Mouse (Mus musculus) adrenal gland, postnatal 10 days (tissue): Measurements from ENCODE around the gene Rtp4. TPM values are rescaled to one million over a fixed set of nuclear protein-coding genes. Genes with fewer than 3 reads are reported as not detected.
A peak's percentile ranks its signal among the peaks of the same experiment; 100 is the strongest.

ENCODE experiments used
- DNase-seq: peaks from one replicate; pipeline ENCODE4 v3.0.0; 2021; ENCODE audit warnings: mixed read lengths
- total RNA-seq, 2 experiments: library from RNA; stranded (reverse); gene quantifications; 2 replicates each; pipeline ENCODE4 v1.2.3; 2021

Rtp4 gene
- total RNA-seq, 2 experiments from 2014 or later, result 4.6 to 7.2 TPM

DNA sequence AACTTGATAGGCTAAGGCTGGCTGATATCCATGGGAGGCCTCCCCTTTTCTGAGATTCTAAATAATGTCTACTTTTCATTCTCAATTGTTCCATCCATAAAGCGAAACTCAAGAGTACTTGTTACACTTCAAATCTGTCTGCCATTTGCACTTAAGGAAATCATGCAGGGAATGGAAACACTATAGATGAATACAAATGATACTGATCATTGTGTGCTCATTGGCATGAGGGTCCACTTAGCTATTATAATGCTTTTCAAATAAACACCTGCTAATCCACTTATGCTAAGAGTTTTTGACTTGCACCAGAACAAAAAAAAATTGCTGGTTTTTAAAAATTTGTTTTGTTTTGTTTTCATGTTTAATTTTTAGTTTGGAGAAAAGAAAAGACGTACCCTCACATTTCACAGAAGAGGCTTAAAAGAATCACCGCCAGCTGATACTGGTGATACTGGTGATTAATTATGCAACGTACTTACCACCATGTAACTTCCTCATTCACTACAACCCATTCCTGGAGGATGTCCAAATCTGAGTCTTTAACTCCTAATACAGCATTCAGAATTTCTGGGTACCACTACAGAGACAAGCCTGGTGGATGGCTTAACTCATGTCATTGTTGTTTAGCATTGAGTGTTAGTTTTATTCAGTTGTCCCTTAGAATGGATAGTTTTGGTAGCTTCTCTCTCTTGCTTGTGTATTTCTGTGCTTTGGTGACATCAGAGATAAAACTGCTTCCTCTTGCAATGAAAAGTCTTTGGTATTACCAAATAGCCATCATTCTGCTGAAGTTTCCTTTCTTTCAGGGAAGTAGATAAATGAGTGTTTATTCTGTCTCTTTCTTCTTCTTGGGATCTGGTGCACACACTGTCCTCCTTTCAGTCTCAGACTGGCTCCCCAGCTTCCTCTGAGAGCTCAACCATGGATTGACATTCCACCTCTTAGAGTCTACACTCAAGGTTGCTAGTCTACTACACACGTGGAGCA, 71.3 kb downstream of the Rtp4 start:
- no peak for DNase-seq

- DNase-seq, result no peak
Observed at GRCm38 (mm10) chr16:23592501-23592900, 72.4 kb downstream of the Rtp4 start.

GRCm38 (mm10) chr16:23596696-23597095, 76.6 kb downstream of the Rtp4 start:
- no peak for DNase-seq

GRCm38 (mm10) chr16:23597968-23598367, 77.9 kb downstream of the Rtp4 start:
- no peak for DNase-seq

DNA sequence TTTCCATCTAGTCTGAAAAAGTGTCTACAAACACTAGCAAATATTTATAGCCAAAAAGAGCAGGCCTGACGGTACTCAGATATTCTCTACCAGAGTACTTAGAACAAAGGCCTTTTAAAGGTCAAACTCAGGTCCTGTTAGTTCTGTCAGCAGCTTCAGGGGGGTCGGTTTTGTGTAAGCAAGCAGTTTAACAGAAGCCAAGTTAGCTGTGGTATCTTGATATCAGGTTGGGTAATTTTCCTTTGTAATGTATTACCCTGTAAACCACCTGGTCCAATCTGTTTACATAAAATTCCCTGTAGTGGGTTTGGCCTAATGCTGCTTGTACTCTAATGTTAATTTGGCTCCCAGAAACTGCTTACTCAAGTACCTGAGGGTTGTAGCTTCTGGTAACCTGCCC, 86.1 kb downstream of the Rtp4 start:
- DNase-seq, result no peak

DNA sequence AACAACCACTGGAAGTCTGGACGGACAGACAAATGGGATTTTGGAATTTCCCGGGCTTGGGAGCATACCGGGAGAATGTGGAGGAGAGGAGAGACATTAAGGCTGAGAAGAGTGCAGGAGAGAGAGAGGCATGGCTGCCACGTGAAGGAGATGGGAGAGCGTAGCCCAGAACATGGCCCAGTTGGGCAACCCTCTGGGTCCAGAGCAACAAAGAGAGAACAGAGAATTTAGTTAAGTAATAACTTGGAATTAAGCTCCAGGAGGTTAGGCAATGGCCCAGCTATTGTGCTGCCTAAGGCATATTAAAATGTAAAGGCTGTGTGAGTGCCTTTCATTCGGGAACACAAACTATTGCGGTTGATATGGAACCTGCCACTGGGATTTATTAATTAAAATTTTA, 86.6 kb downstream of the Rtp4 start:
- DNase-seq, result no peak

- peak; percentile 30 for DNase-seq
Observed at GRCm38 (mm10) chr16:23607911-23608410, 87.9 kb downstream of the Rtp4 start.

GRCm38 (mm10) chr16:23609748-23610185, 89.7 kb downstream of the Rtp4 start:
- DNase-seq, result peak; percentile 44

DNA sequence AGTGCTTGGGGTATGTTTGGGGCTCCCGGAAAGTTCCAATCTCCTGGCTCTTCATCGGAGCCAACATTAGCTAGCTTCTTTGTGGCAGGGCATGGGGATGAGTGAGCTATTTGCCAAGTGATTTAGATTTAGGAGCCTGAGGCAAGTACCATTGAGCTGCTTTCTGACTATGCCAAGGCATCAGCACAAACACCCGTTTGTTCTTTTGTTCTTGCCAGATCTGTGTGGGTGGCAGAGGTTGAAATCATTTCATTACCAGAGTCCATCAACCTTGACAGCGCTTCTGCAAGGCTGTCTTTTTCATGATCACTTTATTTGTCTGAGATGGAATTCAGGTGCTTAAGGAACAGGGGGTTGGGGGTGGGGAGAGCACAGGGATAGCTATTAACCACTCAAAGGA, 104.1 kb downstream of the Rtp4 start:
- no peak for DNase-seq

GRCm38 (mm10) chr16:23631531-23631930, 111.4 kb downstream of the Rtp4 start:
- DNase-seq, result no peak

DNA sequence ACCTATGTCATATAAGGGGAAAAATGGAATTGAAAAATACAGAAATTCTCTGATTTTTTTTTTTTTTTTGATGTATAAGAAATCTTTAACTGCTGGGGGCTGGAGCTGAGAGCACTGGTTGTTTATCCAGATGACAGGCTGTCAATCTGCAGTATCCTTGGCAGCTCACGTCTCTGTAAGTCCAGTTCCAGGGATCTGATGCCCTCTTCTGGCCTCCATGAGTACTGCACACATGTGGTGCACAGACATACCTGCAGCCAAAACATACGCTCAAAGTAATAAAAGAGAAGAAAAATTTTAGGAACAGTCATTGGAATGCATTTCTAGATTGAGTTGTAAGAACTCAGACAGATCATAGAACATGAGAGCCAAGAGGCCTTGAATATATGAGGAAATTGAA, 112.6 kb downstream of the Rtp4 start:
- DNase-seq, result no peak

DNA sequence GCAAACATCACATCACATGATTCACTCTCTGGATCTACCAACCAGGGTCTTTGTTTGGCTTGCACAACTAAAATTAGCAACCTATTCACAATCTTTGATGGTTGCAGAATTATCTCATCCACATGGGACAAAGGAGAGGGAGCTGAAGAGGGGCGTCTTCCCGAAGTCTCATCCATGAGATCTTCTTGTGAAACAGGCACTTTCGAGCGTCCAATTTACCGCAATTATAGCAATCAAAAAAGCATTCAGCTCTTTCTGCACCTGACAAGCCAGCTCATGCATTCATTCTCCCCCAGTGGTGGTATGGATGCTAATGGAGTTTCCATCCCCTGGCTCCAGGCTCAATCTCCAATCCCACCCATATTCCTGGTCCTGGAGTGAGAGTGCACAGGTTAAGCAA, 132.9 kb downstream of the Rtp4 start:
- no peak for DNase-seq

DNA sequence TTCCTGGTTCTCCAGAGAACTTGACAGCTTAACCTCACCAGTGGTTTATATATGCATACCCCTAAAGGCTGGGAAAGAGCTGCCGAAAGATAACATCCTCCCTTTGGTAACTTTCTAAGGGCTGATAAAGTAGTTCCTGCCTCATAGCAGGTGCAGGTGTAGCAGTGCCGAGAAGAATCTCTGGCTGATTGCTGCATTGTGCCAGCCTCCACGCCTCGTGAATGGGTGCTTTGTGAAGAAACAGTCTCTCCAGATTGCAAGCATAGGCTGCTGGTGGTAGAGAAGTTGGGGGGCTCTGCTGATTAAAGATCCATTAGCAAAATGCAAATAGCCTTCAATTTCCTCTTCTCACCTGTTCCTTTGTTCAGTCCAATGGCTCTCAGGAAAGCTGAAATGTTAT, 133.4 kb downstream of the Rtp4 start:
- no peak for DNase-seq

DNA sequence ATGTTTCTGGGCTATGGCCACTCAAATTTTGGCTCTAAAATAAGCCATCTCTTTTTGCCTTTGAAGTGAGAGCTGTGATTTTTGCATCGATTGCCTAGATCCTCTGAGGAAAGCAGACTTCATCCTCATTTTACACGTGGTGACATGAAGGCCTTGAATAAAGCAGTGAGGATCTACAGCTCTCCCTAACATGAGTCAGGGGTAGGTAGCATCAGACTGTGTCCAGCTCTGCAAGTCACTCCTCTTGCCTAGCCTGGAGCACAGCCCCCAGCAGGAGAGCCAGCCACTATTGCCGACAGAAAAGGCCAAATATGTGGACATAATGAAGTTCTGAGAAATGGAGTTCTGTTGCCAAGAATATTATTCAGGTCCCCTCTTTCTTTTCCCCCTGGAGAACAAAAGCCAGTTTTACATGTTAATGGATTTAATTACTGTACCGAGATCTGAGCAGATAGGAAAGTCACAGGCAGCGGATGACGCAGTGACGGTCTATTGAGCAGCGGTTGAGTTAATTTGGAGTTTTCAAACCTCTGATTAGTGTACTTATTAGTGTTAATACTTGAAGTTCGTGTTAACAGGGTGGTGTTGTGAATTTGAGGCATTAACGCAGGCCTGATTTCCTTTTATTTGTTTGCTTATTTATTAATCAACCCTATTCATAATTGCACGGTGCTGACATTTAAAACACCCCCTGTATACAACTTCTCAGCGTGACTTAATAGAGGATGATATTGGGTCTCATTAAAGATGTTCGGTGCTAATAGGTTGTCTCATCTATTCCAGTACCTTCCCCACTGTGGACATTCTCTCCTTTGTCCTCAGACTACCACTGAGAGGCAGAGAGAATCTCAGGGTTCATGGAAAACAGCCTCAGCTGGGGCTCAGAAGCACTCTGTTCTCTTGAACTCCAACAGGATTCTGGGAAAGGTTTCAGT, 139.8 kb downstream of the Rtp4 start:
- DNase-seq, result no peak

Other genes with a start within 250 kb of the Rtp4 start
- not detected for gene Rtp1, start 91.2 kb upstream of the Rtp4 start, total RNA-seq
- gene Masp1, start 524 bp downstream of the Rtp4 start, total RNA-seq, result 10 to 100 TPM; 54.2 to 65.3 TPM